Mouse (Mus musculus): ENCODE measurements at regions not wholly inside any gene's neighbourhood (a gene's known extent, or its start where the extent isn't known, plus 50 kb on each side); places are given as distances from the start of the nearest gene placed in this dataset.

DNA sequence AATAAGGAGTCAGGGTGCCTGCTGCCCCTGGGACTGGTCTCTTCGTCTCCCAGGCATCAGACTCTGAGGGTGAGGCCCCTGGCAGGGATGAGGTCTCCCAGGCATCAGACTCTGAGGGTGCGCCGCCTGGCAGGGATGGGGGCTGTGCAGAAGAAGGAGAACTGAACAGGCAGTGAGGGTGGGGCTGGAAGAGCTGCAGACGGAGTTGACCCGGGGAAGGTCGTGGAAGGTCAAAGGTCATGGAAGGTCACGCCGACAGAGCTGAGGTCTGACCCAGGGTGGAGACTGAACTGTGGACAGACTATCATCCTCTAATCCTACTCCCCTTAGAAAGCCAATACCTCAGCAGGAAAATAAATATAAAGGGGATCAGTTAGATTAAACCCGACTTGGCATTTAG lies 50.6 kb upstream of the Grik3 start:
- no peak for DNase-seq

- DNase-seq: no peak
Observed at GRCm38 (mm10) chr4:125437161-125437822, 53.2 kb upstream of the Grik3 start.

DNA sequence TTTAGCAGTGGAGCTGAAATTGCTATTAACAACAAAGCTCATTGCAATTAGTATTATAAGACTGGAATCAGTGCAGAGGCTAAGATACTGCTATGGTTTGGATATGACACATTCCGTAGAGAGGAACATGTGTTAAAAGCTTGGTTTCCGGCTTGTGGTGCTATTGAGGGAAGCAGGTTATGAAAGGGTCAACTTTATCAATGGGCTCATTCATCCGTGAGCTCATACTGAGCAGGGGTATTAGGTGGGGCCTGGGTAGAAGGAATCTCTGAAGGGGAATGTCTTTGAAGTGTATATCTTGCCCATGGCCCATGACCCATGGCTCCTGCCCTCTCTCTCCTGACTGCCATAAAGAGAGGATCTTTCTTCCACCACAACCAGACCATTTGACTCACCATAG lies 57.0 kb upstream of the Grik3 start:
- DNase-seq: no peak

DNA sequence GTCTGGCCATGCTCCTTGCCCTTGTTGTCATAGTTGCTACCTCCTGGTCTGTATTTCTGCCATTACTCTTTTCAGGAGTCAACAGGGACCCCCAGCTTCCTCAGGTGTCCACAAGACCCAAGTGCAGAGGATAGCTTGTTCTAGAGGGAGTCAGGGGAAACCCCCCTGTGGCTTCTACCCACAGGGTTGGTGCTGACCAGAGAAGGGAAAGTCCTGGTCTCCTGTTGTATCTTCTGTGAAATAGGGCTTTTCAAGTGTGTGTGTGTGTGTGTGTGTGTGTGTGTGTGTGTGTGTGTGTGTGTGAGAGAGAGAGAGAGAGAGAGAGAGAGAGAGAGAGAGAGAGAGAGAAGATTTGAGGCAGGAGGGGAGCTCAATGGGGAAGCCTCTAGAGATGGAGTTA lies 58.9 kb upstream of the Grik3 start:
- no peak for DNase-seq

DNA sequence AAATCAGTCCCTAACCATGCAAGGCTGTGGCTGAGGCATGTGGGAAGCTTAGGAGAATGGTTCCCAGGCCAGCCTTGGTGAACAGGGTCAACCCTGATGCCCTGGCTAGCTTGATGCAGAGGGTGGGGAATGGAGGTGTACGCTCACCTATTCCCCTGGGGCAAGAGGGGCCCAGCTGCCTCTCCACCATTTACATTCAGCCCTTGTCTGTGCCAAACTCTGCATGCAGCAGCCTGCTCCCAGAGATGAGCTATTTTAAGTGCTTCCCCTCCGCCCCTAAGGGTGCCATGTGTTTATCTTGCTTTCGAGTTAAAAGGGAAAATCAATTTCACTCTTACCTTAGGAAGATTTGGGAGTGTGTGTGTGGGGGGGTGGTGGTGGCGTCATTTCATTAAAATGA lies 59.7 kb upstream of the Grik3 start:
- no peak for DNase-seq

DNA sequence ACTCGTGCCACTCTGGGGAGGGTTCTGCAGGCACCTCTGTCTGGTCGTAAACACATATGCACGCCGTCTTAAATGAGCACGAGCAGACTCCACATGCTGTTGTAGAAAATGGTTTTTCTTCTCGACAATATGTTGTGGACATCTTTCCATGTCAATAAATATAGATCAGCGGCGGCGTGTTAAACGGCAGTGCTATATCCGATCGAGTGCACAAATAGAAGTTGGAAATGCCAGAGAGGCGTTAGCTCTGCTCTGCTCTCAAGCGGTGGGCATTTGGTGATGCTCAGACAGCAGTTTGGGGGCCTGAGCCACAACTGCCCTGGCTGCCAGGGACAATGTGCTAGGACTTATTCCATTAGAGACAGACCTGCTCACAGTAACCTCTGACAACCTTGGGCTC lies 61.8 kb upstream of the Grik3 start:
- no peak for DNase-seq

DNA sequence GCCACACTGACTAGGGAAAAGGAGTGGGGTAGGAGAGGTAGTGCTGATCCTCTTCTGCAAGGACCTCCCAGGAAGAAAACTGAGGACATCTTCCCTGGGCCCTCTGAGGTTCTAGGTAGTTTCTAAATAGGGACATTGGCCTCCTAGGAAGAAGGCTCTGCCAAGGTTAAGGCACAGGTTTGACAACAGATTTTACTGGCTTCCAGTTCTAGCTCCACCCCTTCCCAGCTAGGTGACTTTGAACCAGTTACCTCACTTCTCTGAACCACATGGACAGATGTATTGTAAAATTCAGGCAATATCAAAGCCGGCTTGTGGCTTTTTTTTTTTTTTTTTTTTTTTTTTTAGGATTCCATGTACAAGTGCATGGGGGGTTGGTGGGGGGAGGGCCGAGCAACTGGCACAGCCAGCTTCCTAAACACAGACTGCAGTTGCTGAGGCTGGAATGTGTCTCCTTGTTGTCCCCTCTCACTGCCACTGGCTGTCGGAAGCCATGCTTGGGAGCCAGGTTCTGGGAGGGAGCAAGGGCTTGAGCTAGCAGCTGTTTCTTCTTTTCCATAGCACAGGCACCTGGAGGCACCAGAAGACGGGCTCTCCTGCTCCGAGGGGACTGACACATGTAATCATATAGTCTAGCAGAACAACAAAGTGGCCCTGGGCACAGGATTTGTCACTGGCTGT lies 69.8 kb upstream of the Grik3 start:
- DNase-seq: peak; percentile 7 to 15

DNA sequence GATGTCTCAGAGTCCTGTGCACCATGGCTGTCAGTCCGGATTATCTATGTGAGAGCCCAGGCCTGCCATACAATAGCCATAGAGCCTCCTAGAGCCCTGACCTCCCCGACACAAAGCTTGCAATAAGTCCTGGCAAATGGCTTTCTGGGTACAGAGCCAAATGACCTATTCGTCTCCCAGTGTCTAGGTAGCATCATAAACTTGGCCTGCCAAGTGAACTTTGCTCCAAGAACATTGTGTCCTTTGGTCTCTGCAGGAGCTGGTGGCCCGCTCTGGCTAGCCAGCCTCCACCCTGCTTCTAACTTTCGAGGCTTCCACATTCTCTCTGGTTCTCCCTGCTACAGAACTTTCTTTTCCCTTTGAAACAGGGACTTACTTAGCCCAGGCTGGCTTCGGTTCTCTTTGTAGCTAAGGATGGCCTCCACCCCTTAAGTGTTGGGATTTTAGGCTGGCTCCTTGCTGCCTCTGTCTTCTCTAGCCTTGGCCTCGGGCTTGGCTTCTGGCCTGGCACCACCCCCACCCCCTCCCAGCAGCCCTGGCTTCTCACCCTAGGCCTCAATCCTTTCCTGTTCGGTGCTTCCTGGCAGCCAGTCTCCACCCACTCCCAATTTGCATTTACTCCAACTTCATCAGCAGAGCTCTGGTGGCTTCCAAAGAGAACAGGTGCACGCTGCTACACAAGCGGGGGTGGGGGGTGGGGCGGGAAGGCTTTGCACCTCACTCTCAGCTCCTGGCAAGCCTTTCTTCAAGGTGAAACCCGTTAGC lies 70.8 kb upstream of the Grik3 start:
- DNase-seq: peak; percentile 5 to 10

GRCm38 (mm10) chr4:125415308-125415707 lies 75.2 kb upstream of the Grik3 start:
- DNase-seq: no peak

- DNase-seq: no peak
Observed at GRCm38 (mm10) chr4:125413833-125414719, 76.4 kb upstream of the Grik3 start.

GRCm38 (mm10) chr4:125410736-125411441 lies 79.6 kb upstream of the Grik3 start:
- DNase-seq: no peak

DNA sequence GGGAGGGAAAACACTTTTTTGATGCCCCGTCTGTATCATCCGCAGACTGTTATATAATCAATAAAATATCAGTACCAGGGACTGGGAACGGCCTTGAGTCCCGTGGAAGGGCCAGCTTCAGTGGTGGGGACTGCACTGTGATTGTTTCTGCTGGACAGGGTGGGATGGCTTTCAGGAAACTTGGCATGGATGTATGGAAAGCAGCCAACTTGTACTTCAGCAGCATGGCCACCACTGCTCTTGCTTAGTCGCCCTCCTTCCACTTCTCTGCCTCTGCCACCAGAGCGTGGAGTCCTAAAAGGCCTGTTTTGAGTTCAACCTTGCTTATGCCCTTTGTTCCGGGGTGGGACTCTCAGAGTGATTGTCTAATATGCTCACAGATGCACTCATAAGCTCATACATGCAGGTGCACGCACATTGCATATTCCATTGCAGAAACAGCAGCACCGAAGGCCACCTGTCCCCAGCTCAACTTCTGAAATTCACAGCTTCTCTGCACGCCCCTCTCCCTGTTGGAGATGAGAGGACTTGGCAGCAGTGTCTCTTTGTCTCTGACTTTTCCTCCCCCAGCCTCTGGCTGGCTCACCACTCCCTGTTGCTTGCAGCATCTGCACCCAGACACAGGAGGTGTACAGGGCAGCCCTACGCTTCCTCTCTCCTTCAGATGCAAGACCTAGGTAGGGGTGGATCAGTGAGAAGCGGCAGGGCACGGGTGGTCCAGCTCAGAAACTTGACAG lies 91.0 kb upstream of the Grik3 start:
- DNase-seq: no peak

DNA sequence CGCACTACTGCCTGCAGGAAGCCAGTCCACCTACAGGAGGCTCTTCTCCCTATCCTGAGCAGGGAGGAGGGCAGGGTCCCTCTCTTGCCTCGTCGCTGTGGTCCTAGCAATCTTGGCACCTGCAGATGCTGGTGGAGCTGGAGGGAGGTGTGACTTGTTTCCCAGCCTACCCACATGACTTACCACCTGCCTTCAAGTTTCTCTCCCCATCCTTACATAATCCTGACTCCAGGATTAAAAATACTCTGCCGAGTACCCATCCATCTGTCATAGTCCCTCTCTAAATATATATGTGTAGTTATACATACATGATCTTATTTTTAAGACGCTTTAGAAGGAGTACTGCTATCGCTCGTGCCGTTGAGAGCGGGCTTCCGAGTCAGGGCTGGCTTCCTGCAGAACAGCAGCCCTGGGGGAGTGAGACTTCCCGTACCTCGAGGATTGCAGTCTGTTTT lies 93.5 kb upstream of the Grik3 start:
- no peak for DNase-seq

GRCm38 (mm10) chr4:125391269-125391668 lies 99.2 kb upstream of the Grik3 start:
- DNase-seq: no peak

DNA sequence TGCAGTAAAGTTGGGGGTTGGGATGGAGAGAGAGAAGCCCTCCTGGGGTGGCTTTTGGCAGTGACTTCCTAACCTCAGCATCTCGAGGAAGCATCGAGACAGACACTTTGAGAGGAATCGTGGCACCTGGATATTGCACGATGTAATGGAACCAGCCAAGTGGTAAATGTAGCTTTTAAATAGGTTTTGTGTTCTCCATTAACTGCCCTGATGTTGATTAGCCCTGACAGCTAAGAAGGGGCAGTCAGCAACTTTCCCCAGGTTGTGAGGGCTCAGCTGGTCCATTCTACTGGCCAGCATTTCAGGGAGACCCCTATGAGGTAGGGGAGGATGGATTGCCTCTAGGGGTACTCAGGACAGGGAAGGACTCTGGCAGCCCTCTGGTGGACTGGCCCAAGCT lies 104.7 kb upstream of the Grik3 start:
- DNase-seq: no peak

- DNase-seq: no peak
Observed at GRCm38 (mm10) chr4:125364011-125364410, 126.5 kb upstream of the Grik3 start.

DNA sequence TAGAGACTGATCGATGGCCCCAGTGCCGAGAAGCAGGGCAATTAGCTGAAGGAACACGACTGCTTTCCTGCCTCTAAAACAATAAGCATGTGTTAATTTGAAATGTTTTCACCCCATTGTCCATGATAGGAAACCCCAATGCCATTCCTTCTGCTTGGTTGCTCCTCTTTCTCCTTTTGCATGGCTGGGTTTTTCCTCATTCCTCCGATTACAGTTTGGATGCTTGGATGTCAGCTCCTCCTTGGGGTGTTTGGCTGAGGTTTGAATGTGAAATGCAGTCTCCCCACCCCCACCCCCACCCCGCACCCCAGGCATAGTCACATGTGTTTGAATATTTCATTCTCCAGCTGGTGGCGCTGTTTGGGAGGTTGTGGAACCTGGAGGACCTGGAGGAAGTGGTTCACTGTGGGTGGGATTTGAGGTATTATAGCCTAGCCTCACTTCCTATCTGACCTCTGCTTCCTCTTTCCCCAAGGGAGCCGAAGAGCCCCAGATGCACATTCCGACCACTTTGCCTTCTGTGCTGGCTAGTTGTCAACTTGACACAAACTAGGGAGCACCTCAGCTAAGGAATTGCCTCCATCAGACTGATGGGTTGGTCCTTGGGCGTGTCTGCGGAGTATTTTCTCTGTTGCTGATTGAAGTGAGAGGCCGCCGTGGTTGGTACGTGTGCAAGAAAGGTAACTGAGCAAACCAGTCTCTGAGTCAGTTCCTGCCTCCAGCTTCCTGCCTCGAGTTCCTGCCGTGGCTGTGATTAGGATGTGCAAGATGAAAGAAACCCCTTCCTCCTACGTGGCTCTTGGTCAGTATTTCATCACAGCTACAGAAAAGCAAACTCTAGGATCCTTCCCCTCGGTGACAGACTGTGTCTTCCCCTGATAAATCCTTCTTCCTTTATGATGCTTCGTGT lies 128.6 kb upstream of the Grik3 start:
- no peak for DNase-seq

DNA sequence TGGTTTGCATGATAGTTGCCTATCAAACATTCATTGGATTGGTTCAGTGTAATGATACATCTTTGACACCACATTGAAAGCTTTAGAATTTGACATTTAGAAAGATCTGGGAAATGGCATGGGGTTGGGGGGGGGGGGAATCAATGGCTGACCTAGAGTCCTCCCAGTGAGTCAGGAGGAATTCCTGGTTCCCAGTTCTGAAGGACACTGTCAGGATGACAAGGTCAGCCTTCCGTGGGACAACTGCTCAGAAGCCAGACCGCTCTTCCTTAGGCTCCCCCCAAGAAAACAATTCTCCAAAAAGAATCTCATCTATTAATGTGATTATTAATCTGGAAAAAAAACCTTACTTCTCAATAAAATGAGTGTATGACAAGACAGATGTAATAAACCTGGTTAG lies 132.1 kb upstream of the Grik3 start:
- DNase-seq: no peak

- peak; percentile 15 to 29 for DNase-seq
Observed at GRCm38 (mm10) chr4:125356441-125356840, 134.1 kb upstream of the Grik3 start.

DNA sequence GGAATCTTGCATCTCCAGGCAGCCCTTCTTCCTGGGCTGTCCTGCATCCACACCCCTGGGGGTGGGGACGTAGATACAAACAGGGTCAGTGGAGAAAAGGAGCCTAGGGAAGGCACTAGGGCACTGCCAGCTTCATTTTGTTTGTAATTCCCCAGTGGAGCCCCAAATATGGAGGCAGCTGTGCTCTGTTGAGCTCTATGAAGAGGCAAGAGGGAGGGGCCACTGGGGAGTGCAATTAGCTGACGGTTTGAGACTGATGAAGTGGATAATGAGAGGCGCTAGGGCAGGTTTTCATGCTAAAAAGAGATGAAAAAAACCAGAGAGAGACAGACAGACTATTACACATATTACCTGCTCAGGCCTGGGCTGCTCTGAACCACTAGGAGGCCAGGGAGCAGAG lies 135.8 kb upstream of the Grik3 start:
- DNase-seq: no peak

All from cerebellum, postnatal 36 days (tissue).